Mouse (Mus musculus) forebrain, embryonic 11.5 days (tissue): ENCODE data around the gene Hdac4. TPM values are rescaled to one million over a fixed set of nuclear protein-coding genes. Genes with fewer than 3 reads are reported as not detected.

ENCODE experiments used
- ATAC-seq: fragments of 200-750 bp; cut with Nextera tagmentation; replicated peaks from 2 replicates; pipeline ENCODE4 v1.8.0; 2017; ENCODE audit warnings: moderate TSS enrichment; ENCODE audit not compliant: low FRiP score
- DNase-seq: peaks from one replicate; pipeline ENCODE4 v3.0.0-alpha.2; 2017; ENCODE audit warnings: low spot score
- H3K27ac ChIP-seq: fragments of 300-500 bp; sonication (generic); 2 replicates; pipeline ENCODE4 v1.5.1; 2014; ENCODE audit warnings: low read depth, low read length
- H3K27me3 ChIP-seq: fragments of 300-500 bp; sonication (generic); 2 replicates; pipeline ENCODE4 v1.6.1; 2014; ENCODE audit warnings: mild to moderate bottlenecking, low read length, mixed read lengths; ENCODE audit not compliant: control insufficient read depth, insufficient read depth
- H3K36me3 ChIP-seq: fragments of 300-500 bp; sonication (generic); 2 replicates; pipeline ENCODE4 v1.6.1; 2014; ENCODE audit warnings: mild to moderate bottlenecking, low read length, moderate library complexity, mixed read lengths; ENCODE audit not compliant: control insufficient read depth, insufficient read depth
- H3K4me1 ChIP-seq: fragments of 300-500 bp; sonication (generic); replicated peaks from 2 replicates; pipeline ENCODE4 v1.6.1; 2014; ENCODE audit warnings: low read length, mixed read lengths; ENCODE audit not compliant: control insufficient read depth, insufficient read depth
- H3K4me2 ChIP-seq: fragments of 300-500 bp; sonication (generic); 2 replicates; pipeline ENCODE4 v1.6.1; 2014; ENCODE audit warnings: low read depth, mild to moderate bottlenecking, low read length, moderate library complexity, mixed read lengths; ENCODE audit not compliant: severe bottlenecking
- H3K4me3 ChIP-seq: fragments of 300-500 bp; sonication (generic); 2 replicates; pipeline ENCODE4 v1.5.1; 2014; ENCODE audit warnings: low read depth, low read length
- H3K9ac ChIP-seq: fragments of 300-500 bp; sonication (generic); 2 replicates; pipeline ENCODE4 v1.6.1; 2014; ENCODE audit warnings: low read length
- H3K9me3 ChIP-seq: fragments of 300-500 bp; sonication (generic); 2 replicates; pipeline ENCODE4 v1.6.1; 2016; ENCODE audit warnings: low read length, mixed read lengths; ENCODE audit not compliant: control insufficient read depth
- WGBS: fragments of 180-500 bp; shearing (Covaris S2); extraction: QIAGEN DNeasy Blood & Tissue Kit; methylation state at CpG from one replicate; pipeline ENCODE4 v1.1.7; 2014; 5-methylcytosine and 5-hydroxymethylcytosine counted together
- polyA plus RNA-seq: library from polyadenylated mRNA; unstranded; fragments of >200 nt; fragmentation: Nextera tagmentation; extraction: Ambion mirVana; gene quantifications from 2 replicates; pipeline ENCODE4 v1.2.1, GENCODE M21; 2014

Gene Hdac4
- polyA plus RNA-seq, 1 experiment from 2014 or later: 29.6 TPM

DNA sequence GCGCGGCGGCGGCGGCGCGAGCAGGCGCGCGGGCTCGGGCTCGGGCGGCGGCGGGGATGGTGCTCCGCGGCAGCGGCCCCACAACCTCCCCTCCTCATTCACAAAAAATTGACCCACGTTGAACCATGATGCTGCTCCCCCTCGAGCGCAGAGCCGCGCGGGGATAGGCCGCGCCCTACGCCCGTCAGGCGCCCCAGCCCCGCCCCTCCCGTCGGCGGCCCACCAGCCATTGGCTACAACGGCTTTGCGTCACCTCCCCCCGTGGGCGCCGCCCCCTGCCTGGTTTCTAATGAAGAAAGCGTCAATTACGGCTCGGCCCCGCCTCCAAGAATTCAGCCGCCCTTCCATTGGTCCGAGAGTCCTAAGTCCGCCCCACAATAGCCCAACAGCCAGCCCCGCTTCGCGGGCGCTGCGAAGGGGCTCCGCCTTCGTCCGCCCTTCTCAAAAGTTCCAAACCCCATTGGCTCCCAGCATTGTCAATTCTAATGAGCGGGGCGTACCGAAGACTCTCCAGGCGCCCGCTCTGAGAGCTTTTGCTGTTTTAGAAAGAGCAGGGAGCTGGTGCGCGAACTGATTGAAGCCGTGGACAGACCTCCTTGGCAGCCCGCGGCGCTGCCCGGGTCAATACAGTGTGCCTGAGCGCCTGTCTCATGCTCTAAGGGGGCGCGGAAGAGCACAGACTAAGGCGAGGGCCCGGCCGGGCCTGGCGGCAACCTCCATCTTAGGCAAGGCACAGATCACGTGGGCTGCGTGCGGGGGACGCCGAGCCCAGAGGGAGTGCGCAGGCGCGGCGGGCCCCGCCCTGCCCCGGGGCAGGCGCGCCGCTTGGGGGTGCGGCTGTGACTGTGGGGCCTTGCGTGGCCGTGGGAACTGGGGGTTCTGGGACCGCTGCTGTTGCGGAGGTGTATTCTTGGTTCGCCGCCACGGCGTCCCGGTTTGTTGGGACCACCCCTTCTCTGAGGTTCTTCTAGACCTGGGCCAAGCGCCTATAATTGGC, 15.1 kb downstream of the Hdac4 start:
- H3K27me3 ChIP-seq: no peaks in the 10 kb centered on the region
- H3K27ac ChIP-seq: peak overlapping the region; percentile 97
- peak overlapping the region; percentile 88 for H3K4me3 ChIP-seq
- WGBS: under 1% methylated on average over 81 of the region's 97 CpGs
- H3K9ac ChIP-seq: peak overlapping the region; percentile 92
- H3K36me3 ChIP-seq: no peaks in the 10 kb centered on the region
- ATAC-seq (peak; percentile 98), DNase-seq (peak; percentile 100)
- peak overlapping the region; percentile 87 for H3K4me2 ChIP-seq
- H3K4me1 ChIP-seq: peaks cover 10% of the 10 kb centered on the region
- H3K9me3 ChIP-seq: no peaks in the 10 kb centered on the region

GRCm38 (mm10) chr1:92179489-92180006, 16.0 kb downstream of the Hdac4 start:
- Histone ChIP-seq H3K4me2 (peak overlapping the region; percentile 87), H3K36me3 (no peaks in the 10 kb centered on the region), H3K9ac (peak overlapping the region; percentile 92), H3K27ac (peak overlapping the region; percentile 79), H3K4me1 (peaks cover 10% of the 10 kb centered on the region), H3K4me3 (peak overlapping the region; percentile 88), H3K9me3 (no peaks in the 10 kb centered on the region), H3K27me3 (no peaks in the 10 kb centered on the region)
- WGBS: under 1% methylated on average over 34 of the region's 61 CpGs
- DNase-seq (peak; percentile 82), ATAC-seq (no peak; the same call in 1 of the 2 replicates)

DNA sequence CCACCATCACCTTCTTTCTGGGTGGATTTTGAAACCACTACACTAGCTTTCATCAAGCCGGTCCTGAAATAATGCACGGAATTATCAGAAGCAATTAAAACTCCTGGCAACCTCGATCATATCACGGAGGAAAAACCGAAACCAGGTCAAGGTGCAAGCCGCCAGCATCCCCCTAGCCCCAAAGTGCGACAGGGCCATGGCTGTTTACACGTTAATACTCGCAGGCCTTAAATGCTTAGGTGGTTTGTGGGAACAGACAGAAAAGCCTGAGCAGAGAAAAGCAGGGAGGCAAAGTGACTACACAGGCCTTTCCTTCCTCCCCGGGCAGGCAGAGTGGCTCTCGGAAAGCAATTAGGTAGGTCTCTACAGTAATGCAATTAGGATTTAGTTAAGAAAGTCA, 16.4 kb downstream of the Hdac4 start:
- no peak for DNase-seq

DNA sequence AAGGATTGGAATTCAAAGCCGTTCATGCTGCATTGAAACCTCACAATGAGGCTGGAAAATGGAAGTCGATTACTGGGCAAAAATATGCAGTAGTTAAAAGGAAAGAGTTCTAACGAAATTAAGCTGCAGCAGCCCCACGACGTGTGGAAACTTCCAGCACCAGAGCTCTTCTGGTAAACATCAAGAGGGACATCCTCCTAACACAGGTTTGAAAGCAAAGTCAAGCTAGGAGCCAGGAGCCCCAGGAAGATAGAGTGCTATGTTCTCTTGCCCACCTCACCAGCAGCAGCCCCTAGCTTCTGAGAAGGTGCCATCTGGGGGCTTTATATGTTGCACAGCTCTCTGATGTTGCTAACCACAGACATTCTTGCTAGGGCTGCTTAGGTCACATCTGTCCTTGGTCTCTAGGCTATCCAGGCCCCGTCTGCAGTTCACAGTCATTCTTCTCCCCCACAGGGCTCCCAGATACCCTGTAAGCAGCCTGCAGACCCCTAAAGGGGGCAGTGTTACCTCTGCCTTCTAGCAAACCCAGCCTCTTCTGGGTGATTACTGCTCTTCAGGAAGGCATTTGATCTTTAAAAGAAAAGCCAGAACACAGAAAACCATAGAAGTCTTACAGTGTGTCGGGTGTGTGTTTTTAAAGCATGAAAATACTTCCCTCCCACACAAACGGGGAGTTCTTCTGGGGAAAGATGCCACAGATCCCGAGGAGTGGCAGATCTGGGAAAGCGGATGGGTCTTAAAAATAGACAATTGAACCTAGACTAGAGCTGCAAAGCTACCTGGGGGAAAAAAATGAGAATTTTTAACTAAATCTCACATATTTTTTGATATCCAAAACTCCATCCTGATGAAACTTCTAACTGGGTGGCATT, 17.2 kb downstream of the Hdac4 start:
- 16% methylated on average over 10 of the region's 10 CpGs for WGBS

More for the DNA sequence above, 16.4 kb downstream of the Hdac4 start:
- Histone ChIP-seq H3K9me3 (no peaks in the 10 kb centered on the region), H3K4me2 (peak overlapping the region; percentile 87), H3K4me1 (peaks cover 10% of the 10 kb centered on the region), H3K27me3 (no peaks in the 10 kb centered on the region), H3K27ac (no peak overlapping the region), H3K36me3 (no peaks in the 10 kb centered on the region), H3K9ac (peak overlapping the region; percentile 92), H3K4me3 (peak overlapping the region; percentile 88)
- ATAC-seq: no peak
- WGBS: 9% methylated on average over 11 of the region's 11 CpGs

GRCm38 (mm10) chr1:92177599-92177998, 17.9 kb downstream of the Hdac4 start:
- Histone ChIP-seq H3K27me3 (no peaks in the 10 kb centered on the region), H3K4me3 (no peak overlapping the region), H3K36me3 (no peaks in the 10 kb centered on the region), H3K27ac (no peak overlapping the region), H3K9me3 (no peaks in the 10 kb centered on the region), H3K4me1 (peaks cover 10% of the 10 kb centered on the region), H3K4me2 (no peak overlapping the region; the same call in 1 of the 2 replicates), H3K9ac (no peak overlapping the region)
- no peak for ATAC-seq
- DNase-seq: peak; percentile 55
- 14% methylated on average over 5 of the region's 5 CpGs for WGBS

More for the DNA sequence above, 17.2 kb downstream of the Hdac4 start:
- Histone ChIP-seq H3K4me2 (peak overlapping the region; percentile 87), H3K4me3 (peak overlapping the region; percentile 88), H3K9me3 (no peaks in the 10 kb centered on the region), H3K27me3 (no peaks in the 10 kb centered on the region), H3K4me1 (peaks cover 10% of the 10 kb centered on the region), H3K9ac (peak overlapping the region; percentile 92), H3K36me3 (no peaks in the 10 kb centered on the region), H3K27ac (peak overlapping the region; percentile 61; the same call in 1 of the 2 replicates)
- DNase-seq (peak; percentile 67), ATAC-seq (no peak)

- DNase-seq: no peak
- no peak for ATAC-seq
- no peak overlapping the region for H3K9ac ChIP-seq
- H3K4me1 ChIP-seq: peaks cover 10% of the 10 kb centered on the region
- no peaks in the 10 kb centered on the region for H3K9me3 ChIP-seq
- no peak overlapping the region for H3K4me3 ChIP-seq
- H3K36me3 ChIP-seq: no peaks in the 10 kb centered on the region
- H3K27ac ChIP-seq: no peak overlapping the region
- H3K27me3 ChIP-seq: no peaks in the 10 kb centered on the region
- 58% methylated on average over 3 of the region's 3 CpGs for WGBS
- H3K4me2 ChIP-seq: no peak overlapping the region
Observed at GRCm38 (mm10) chr1:92177196-92177595, 18.3 kb downstream of the Hdac4 start.

- H3K4me1 ChIP-seq: peaks cover 10% of the 10 kb centered on the region
- 88% methylated on average over 6 of the region's 6 CpGs for WGBS
- H3K36me3 ChIP-seq: no peaks in the 10 kb centered on the region
- ATAC-seq (no peak), DNase-seq (no peak)
- no peak overlapping the region for H3K4me2 ChIP-seq
- H3K9ac ChIP-seq: no peak overlapping the region
- H3K4me3 ChIP-seq: no peak overlapping the region
- H3K27me3 ChIP-seq: no peaks in the 10 kb centered on the region
- no peaks in the 10 kb centered on the region for H3K9me3 ChIP-seq
- H3K27ac ChIP-seq: no peak overlapping the region
Observed at GRCm38 (mm10) chr1:92175266-92175665, 20.2 kb downstream of the Hdac4 start.

- H3K4me2 ChIP-seq: no peak overlapping the region
Observed at GRCm38 (mm10) chr1:92174898-92175255, 20.6 kb downstream of the Hdac4 start.

More at GRCm38 (mm10) chr1:92174898-92175255, 20.6 kb downstream of the Hdac4 start:
- H3K9me3 ChIP-seq: no peaks in the 10 kb centered on the region
- H3K9ac ChIP-seq: no peak overlapping the region
- H3K4me1 ChIP-seq: peaks cover 10% of the 10 kb centered on the region
- WGBS: 85% methylated on average over 5 of the region's 5 CpGs
- ATAC-seq (no peak), DNase-seq (no peak)
- no peak overlapping the region for H3K4me3 ChIP-seq
- H3K27me3 ChIP-seq: no peaks in the 10 kb centered on the region
- no peak overlapping the region for H3K27ac ChIP-seq
- no peaks in the 10 kb centered on the region for H3K36me3 ChIP-seq
